Mouse (Mus musculus) G1E (cell line): ENCODE measurements around the gene Adamtsl4.

Experiments used
- CTCF ChIP-seq: IDR thresholded peaks from 2 replicates; pipeline ENCODE4 v1.5.1; 2012; ENCODE audit warnings: low read depth, low read length, inconsistent platforms, mixed read lengths
- GATA1 ChIP-seq: IDR thresholded peaks from 2 replicates; pipeline ENCODE4 v1.6.1; 2012; ENCODE audit warnings: borderline replicate concordance, low read length, inconsistent platforms, mixed read lengths
- POLR2AphosphoS5 ChIP-seq: IDR thresholded peaks from 2 replicates; pipeline ENCODE4 v1.6.1; 2012; ENCODE audit warnings: low read depth, low read length, inconsistent platforms; ENCODE audit not compliant: insufficient replicate concordance

DNA sequence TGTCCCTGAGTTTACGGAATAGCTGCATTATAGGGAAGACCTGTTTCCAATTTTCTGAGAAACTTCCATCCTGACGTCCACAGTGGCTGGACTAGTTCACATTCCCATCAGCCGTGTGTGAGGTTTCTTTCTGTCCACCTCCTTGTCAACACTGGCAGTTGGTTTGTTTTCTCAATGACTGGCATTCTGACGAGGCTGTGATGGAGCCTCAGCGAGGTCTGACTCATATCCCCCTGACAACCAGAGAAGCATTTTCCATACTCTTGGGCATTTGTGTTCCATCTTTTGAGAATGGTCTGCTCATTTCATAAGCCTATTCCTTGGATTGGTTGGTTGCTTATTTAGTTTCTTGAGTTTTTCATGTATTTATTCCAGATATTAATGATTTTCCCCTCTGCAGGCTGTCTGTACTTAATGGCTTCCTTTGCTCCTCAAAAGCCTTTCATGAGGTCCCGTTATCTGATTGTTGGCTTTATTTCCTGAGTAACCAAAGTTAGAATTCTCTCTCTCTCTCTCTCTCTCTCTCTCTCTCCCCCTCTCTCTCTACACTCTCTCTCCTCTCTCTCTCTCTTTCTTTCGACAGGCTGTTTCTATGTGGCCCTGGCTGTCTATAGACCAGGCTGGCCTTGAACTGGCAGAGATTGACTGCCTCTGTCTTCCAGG lies 39.1 kb upstream of the Adamtsl4 start:
- TF ChIP-seq CTCF (no peak), GATA1 (no peak), POLR2AphosphoS5 (no peak)
